In genomic region chr16:23680434-23680833, GRCm38 (mm10) we compare ENCODE assay signal across 24 mouse cellular contexts.
DNase-seq lines count a peak whose midpoint lies in the region; ATAC-seq and TF ChIP-seq lines count a peak whose summit lies in the region.
"Had no signal": no experiment of that assay in that cellular context is flagged by ENCODE, and none has a peak within 500 bp of the region (broad histone marks: within the 10 kb centered on the region; RNA-seq: fewer than 3 reads in every experiment).

No protein-coding gene starts in this region.

- no peak overlapping the region for H3K4me2 ChIP-seq in forebrain, postnatal 0 days (ENCODE audit: low read depth)
- no peak overlapping the region for H3K4me2 ChIP-seq in forebrain, embryonic 16.5 days (ENCODE audit: low read length)
- H3K4me2 ChIP-seq in midbrain, embryonic 12.5 days (replicated peaks), result no peak overlapping the region
- H3K4me2 ChIP-seq in midbrain, embryonic 16.5 days (ENCODE audit: low read length), result no peak overlapping the region
- H3K4me2 ChIP-seq: embryonic facial prominence, embryonic 12.5 days; embryonic facial prominence, embryonic 15.5 days; heart, embryonic 13.5 days; hindbrain, embryonic 12.5 days; hindbrain, embryonic 15.5 days had no signal

- H3K4me3 ChIP-seq in forebrain, postnatal 0 days (ENCODE audit: low read depth, low read length), result no peak overlapping the region
- H3K4me3 ChIP-seq in forebrain, embryonic 16.5 days (replicated peaks; ENCODE audit: low read length), result no peak overlapping the region
- no peak overlapping the region for H3K4me3 ChIP-seq in midbrain, embryonic 12.5 days
- H3K4me3 ChIP-seq in midbrain, embryonic 10.5 days, result no peak overlapping the region
- H3K4me3 ChIP-seq in midbrain, embryonic 16.5 days (ENCODE audit: low read depth, low read length), result no peak overlapping the region
- H3K4me3 ChIP-seq: embryonic facial prominence, embryonic 12.5 days; embryonic facial prominence, embryonic 15.5 days; heart, adult 2 months; heart, embryonic 13.5 days; hindbrain, embryonic 12.5 days; hindbrain, embryonic 15.5 days had no signal

- no peak for TF ChIP-seq CTCF in forebrain, postnatal 0 days (IDR thresholded peaks at IDR 0.05; ENCODE audit: low read depth)

- no peak for DNase-seq in forebrain, postnatal 0 days
- DNase-seq in midbrain, embryonic 10.5 days (ENCODE audit: low spot score), result no peak
- peak; percentile 8 for DNase-seq in ovary, postnatal 36 days (ENCODE audit: low spot score)
- no peak for DNase-seq in ovary, adult 18-20 months (ENCODE audit: low spot score)
- DNase-seq in cerebellum, adult 11 months, result no peak
- DNase-seq: adrenal gland, adult 8-10 months; adrenal gland, postnatal 25 days; cerebellum, adult 18-20 months; cerebellum, adult 9-10 months; cerebellum, postnatal 14 days; gastrocnemius, postnatal 10 days; gastrocnemius, postnatal 36 days; heart, adult 2 months; heart, postnatal 14 days had no signal

- H3K9ac ChIP-seq in forebrain, postnatal 0 days, result no peak overlapping the region
- no peak overlapping the region for H3K9ac ChIP-seq in forebrain, embryonic 16.5 days (replicated peaks; ENCODE audit: low read depth, low read length)
- H3K9ac ChIP-seq in midbrain, embryonic 12.5 days (replicated peaks), result no peak overlapping the region
- no peak overlapping the region for H3K9ac ChIP-seq in midbrain, embryonic 16.5 days (ENCODE audit: low read depth, low read length)
- H3K9ac ChIP-seq: embryonic facial prominence, embryonic 12.5 days; embryonic facial prominence, embryonic 15.5 days; heart, embryonic 13.5 days; hindbrain, embryonic 12.5 days; hindbrain, embryonic 15.5 days had no signal

- 38% methylated on average over 2 of the region's 2 CpGs for WGBS in forebrain, postnatal 0 days
- 31% methylated on average over 2 of the region's 2 CpGs for WGBS in forebrain, embryonic 16.5 days
- 82% methylated on average over 2 of the region's 2 CpGs for WGBS in midbrain, embryonic 12.5 days
- WGBS in midbrain, embryonic 10.5 days, result 91% methylated on average over 2 of the region's 2 CpGs
- 70% methylated on average over 2 of the region's 2 CpGs for WGBS in midbrain, embryonic 16.5 days

- 0 out of 2 replicates have a peak, but pooled peaks have one; percentile 29 for ATAC-seq in forebrain, postnatal 0 days
- no peak for ATAC-seq in forebrain, embryonic 16.5 days
- no peak; the same call in 1 of the 2 replicates for ATAC-seq in midbrain, embryonic 12.5 days (ENCODE audit: low FRiP score, low read depth)
- ATAC-seq in midbrain, embryonic 16.5 days, result peak; percentile 56; the same call in 1 of the 2 replicates
- ATAC-seq: activated CD4-positive, CD25-positive, alpha-beta regulatory T cell, adult 4 months; forebrain, embryonic 14.5 days had no signal

- H3K4me1 ChIP-seq in forebrain, postnatal 0 days (ENCODE audit: insufficient read depth), result no peaks in the 10 kb centered on the region
- no peaks in the 10 kb centered on the region for H3K4me1 ChIP-seq in forebrain, embryonic 16.5 days (replicated peaks; ENCODE audit: control insufficient read depth, insufficient read depth, low read length)
- no peaks in the 10 kb centered on the region for H3K4me1 ChIP-seq in midbrain, embryonic 12.5 days
- H3K4me1 ChIP-seq in midbrain, embryonic 10.5 days, result no peaks in the 10 kb centered on the region
- H3K4me1 ChIP-seq in midbrain, embryonic 16.5 days (ENCODE audit: control insufficient read depth, insufficient read depth, low read length), result no peaks in the 10 kb centered on the region
- H3K4me1 ChIP-seq: embryonic facial prominence, embryonic 12.5 days; embryonic facial prominence, embryonic 15.5 days; hindbrain, embryonic 12.5 days; hindbrain, embryonic 15.5 days had no signal

- H3K27me3 ChIP-seq in forebrain, postnatal 0 days (ENCODE audit: insufficient read depth, low read length), result no peaks in the 10 kb centered on the region
- H3K27me3 ChIP-seq in forebrain, embryonic 16.5 days (replicated peaks; ENCODE audit: control insufficient read depth, insufficient read depth, low read length), result no peaks in the 10 kb centered on the region
- H3K27me3 ChIP-seq in midbrain, embryonic 12.5 days, result no peaks in the 10 kb centered on the region
- 0 out of 2 replicates have a peak, but pooled peaks cover 4% of the 10 kb centered on the region for H3K27me3 ChIP-seq in midbrain, embryonic 10.5 days (ENCODE audit: low read depth, poor library complexity, severe bottlenecking)
- no peaks in the 10 kb centered on the region for H3K27me3 ChIP-seq in midbrain, embryonic 16.5 days (ENCODE audit: control insufficient read depth, insufficient read depth, low read depth, low read length)
- H3K27me3 ChIP-seq: embryonic facial prominence, embryonic 12.5 days; embryonic facial prominence, embryonic 15.5 days; heart, embryonic 13.5 days; hindbrain, embryonic 12.5 days; hindbrain, embryonic 15.5 days had no signal

- no peaks in the 10 kb centered on the region for H3K9me3 ChIP-seq in forebrain, postnatal 0 days (ENCODE audit: low read length)
- no peaks in the 10 kb centered on the region for H3K9me3 ChIP-seq in forebrain, embryonic 16.5 days (ENCODE audit: control insufficient read depth, low read length)
- no peaks in the 10 kb centered on the region for H3K9me3 ChIP-seq in midbrain, embryonic 12.5 days
- no peaks in the 10 kb centered on the region for H3K9me3 ChIP-seq in midbrain, embryonic 10.5 days (replicated peaks)
- H3K9me3 ChIP-seq in midbrain, embryonic 16.5 days (replicated peaks; ENCODE audit: control insufficient read depth, low read length, poor library complexity, severe bottlenecking), result no peaks in the 10 kb centered on the region
- H3K9me3 ChIP-seq: embryonic facial prominence, embryonic 12.5 days; embryonic facial prominence, embryonic 15.5 days; hindbrain, embryonic 12.5 days; hindbrain, embryonic 15.5 days had no signal

- no peak overlapping the region for H3K27ac ChIP-seq in forebrain, postnatal 0 days (ENCODE audit: low read depth, low read length)
- no peak overlapping the region for H3K27ac ChIP-seq in forebrain, embryonic 16.5 days (ENCODE audit: low read length)
- 0 out of 2 replicates have a peak overlapping the region, but pooled peaks have one; percentile 21 for H3K27ac ChIP-seq in midbrain, embryonic 12.5 days (replicated peaks)
- no peak overlapping the region for H3K27ac ChIP-seq in midbrain, embryonic 10.5 days (replicated peaks)
- 0 out of 2 replicates have a peak overlapping the region, but pooled peaks have one; percentile 6 for H3K27ac ChIP-seq in midbrain, embryonic 16.5 days (ENCODE audit: low read length)
- H3K27ac ChIP-seq: embryonic facial prominence, embryonic 12.5 days; embryonic facial prominence, embryonic 15.5 days; heart, adult 2 months; heart, embryonic 13.5 days; hindbrain, embryonic 12.5 days; hindbrain, embryonic 15.5 days had no signal

- H3K36me3 ChIP-seq in forebrain, postnatal 0 days (ENCODE audit: insufficient read depth), result no peaks in the 10 kb centered on the region
- H3K36me3 ChIP-seq in forebrain, embryonic 16.5 days (ENCODE audit: control insufficient read depth, insufficient read depth), result no peaks in the 10 kb centered on the region
- no peaks in the 10 kb centered on the region for H3K36me3 ChIP-seq in midbrain, embryonic 12.5 days
- H3K36me3 ChIP-seq in midbrain, embryonic 10.5 days, result no peaks in the 10 kb centered on the region
- no peaks in the 10 kb centered on the region for H3K36me3 ChIP-seq in midbrain, embryonic 16.5 days (ENCODE audit: control insufficient read depth, insufficient read depth, low read length)
- H3K36me3 ChIP-seq: embryonic facial prominence, embryonic 12.5 days; embryonic facial prominence, embryonic 15.5 days; heart, embryonic 13.5 days; hindbrain, embryonic 12.5 days; hindbrain, embryonic 15.5 days had no signal

Comparison
In these comparisons a context has a peak if more than half of its experiments do, and no peak if none do; other contexts are left out.
1. ATAC-seq: peak in forebrain, postnatal 0 days (single experiment) and midbrain, embryonic 16.5 days (single experiment); none in forebrain, embryonic 16.5 days (single experiment) and midbrain, embryonic 12.5 days (single experiment).
2. H3K27ac ChIP-seq: peak in midbrain, embryonic 12.5 days (single experiment) and midbrain, embryonic 16.5 days (single experiment); none in forebrain, postnatal 0 days (single experiment), forebrain, embryonic 16.5 days (single experiment) and midbrain, embryonic 10.5 days (single experiment).